Mouse (Mus musculus) hematopoietic multipotent progenitor cell, adult 10-12 weeks (in vitro differentiated cells): ENCODE results near the gene Ssbp2. TPM values are rescaled to one million over a fixed set of nuclear protein-coding genes. Genes with fewer than 3 reads are reported as not detected.

Experiments
- polyA plus RNA-seq: library from polyadenylated mRNA; stranded (reverse); fragments of >175 nt; gene quantifications from 2 replicates; pipeline ENCODE4 v1.2.3, GENCODE M21; 2012; ENCODE audit warnings: low replicate concordance

The Ssbp2 gene
- 1.7 and 10.4 TPM in 2 replicates for polyA plus RNA-seq

DNA sequence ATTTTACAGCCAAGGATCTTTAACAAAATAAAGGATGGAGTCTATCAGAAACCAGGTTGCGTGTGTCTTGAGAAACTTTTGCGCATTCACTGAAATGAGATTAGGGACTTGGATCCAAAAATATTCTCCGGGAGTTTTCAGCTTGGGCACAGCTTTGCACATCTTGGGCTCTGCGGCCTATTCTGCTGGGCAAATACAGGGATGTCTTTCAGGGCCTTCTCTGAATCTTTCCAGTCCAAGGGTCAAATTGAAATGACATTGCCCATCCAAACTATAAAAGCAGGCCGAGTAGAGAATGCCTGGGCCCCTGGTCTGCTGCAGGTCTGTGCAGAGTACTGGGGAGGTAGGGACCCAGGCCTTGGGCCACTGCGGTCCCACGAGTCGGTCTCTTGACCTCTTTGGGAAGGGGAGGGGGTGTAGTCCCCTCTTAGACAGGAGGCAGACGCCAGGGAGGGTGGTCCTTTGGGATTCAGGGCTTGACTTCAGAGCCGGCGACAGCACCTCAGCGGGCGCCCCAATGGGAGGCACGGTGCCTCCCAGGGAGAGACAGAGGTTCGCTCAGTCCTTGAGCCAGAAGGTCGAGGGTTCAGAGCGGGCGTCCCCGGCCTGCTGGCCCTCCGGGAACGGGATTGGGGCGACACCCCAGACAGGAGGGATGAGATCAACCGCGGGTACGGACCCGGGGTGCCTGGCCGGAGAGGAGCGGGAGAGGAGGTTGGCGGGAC lies at the start of gene Ssbp2:
Gene Ssbp2, plus strand, starts transcription at position 388 of the 725 bp plus-strand sequence.

DNA sequence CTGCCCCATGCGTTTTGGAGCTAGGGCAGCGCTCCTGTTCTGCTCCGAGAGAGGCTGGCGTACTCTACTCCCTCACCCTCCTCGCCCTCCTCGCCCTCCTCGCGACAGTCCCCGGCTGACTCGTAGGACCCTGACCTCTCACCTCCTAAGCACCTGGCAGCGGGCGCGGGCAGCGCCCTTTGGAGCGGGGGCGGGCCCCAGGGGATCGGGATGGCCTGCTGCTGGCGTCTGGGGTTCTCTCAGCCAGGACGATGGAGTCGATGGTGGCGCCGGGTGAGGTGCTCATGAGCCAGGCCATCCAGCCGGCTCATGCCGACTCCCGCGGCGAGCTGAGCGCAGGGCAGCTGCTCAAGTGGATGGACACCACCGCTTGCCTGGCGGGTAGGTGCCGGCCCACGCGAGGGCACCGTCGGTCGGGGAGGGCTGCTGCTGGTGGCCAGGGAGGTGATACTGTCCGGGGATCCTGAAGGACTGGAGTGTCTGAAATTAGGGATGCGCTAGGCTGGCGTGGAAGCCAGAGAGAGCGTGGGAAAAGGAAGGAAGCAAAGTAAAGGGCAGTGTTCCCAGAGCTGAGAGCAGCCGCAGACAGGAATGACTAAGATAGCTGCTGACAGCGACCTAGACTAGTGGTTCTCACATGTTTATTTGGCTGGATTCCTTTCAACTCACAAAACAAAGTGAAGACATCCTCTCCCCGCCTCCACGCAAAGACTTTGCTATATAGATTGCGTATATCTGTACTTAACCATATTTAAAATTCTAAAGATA lies 281.4 kb downstream of the Ssbp2 start, which contains the start of gene Acot12:
Gene Acot12, plus strand, starts transcription at position 233 of the 768 bp plus-strand sequence.

Other genes starting within 250 kb of the Ssbp2 start
- 0.24 TPM in 1 of 2 replicates, not detected in the other for gene Atg10, start 236.3 kb upstream of the Ssbp2 start, polyA plus RNA-seq